Mouse (Mus musculus) adrenal gland, postnatal 4 days (tissue): Measurements from ENCODE around the gene Rreb1. TPM values are rescaled to one million over a fixed set of nuclear protein-coding genes. Genes with fewer than 3 reads are reported as not detected.

ENCODE experiments used
- DNase-seq, 2 experiments: peaks; one replicate each; pipeline ENCODE4 v3.0.0; 2021 to 2022; ENCODE audit warnings: low spot score in 2 of 2, mixed read lengths in 2 of 2
- total RNA-seq, 2 experiments: library from RNA; stranded (reverse); gene quantifications; 2 replicates each; pipeline ENCODE4 v1.2.3; 2021

The Rreb1 gene
- total RNA-seq, 2 experiments from 2014 or later = 83.9 to 84.6 TPM

- DNase-seq = no peak
Measured at GRCm38 (mm10) chr13:37778594-37779231, 513 bp downstream of the Rreb1 start.

- DNase-seq = no peak
Measured at GRCm38 (mm10) chr13:37779251-37779667, 1.1 kb downstream of the Rreb1 start.

GRCm38 (mm10) chr13:37781557-37781956 lies 3.4 kb downstream of the Rreb1 start:
- no peak for DNase-seq

GRCm38 (mm10) chr13:37782144-37782543 lies 3.9 kb downstream of the Rreb1 start:
- DNase-seq = no peak

- no peak for DNase-seq
Measured at GRCm38 (mm10) chr13:37783676-37784075, 5.5 kb downstream of the Rreb1 start.

- DNase-seq = no peak
Measured at GRCm38 (mm10) chr13:37784226-37784625, 6.0 kb downstream of the Rreb1 start.

GRCm38 (mm10) chr13:37792739-37793336 lies 14.6 kb downstream of the Rreb1 start:
- DNase-seq = no peak

- DNase-seq = no peak
Measured at GRCm38 (mm10) chr13:37798811-37799210, 20.6 kb downstream of the Rreb1 start.

GRCm38 (mm10) chr13:37799413-37799812 lies 21.2 kb downstream of the Rreb1 start:
- DNase-seq = no peak

GRCm38 (mm10) chr13:37801101-37802075 lies 23.2 kb downstream of the Rreb1 start:
- DNase-seq = no peak

- no peak for DNase-seq
Measured at GRCm38 (mm10) chr13:37802246-37803003, 24.2 kb downstream of the Rreb1 start.

GRCm38 (mm10) chr13:37803244-37803643 lies 25.0 kb downstream of the Rreb1 start:
- DNase-seq = no peak

- DNase-seq = no peak
Measured at GRCm38 (mm10) chr13:37804023-37804422, 25.8 kb downstream of the Rreb1 start.

- no peak for DNase-seq
Measured at GRCm38 (mm10) chr13:37815001-37815400, 36.8 kb downstream of the Rreb1 start.

GRCm38 (mm10) chr13:37816736-37817135 lies 38.5 kb downstream of the Rreb1 start:
- DNase-seq = no peak

GRCm38 (mm10) chr13:37821413-37821812 lies 43.2 kb downstream of the Rreb1 start:
- no peak for DNase-seq

GRCm38 (mm10) chr13:37824331-37824920 lies 46.2 kb downstream of the Rreb1 start:
- no peak for DNase-seq

GRCm38 (mm10) chr13:37824956-37825645 lies 46.9 kb downstream of the Rreb1 start:
- no peak for DNase-seq

GRCm38 (mm10) chr13:37825646-37826280 lies 47.6 kb downstream of the Rreb1 start:
- peak in 1 of 2 experiments; percentile 44 for DNase-seq
